Mouse (Mus musculus) left cerebral cortex, postnatal 25 days (tissue): ENCODE measurements around the gene Gprc5d. TPM values are rescaled to one million over a fixed set of nuclear protein-coding genes. Genes with fewer than 3 reads are reported as not detected.
A peak's percentile ranks its signal among the peaks of the same experiment; 100 is the strongest.

Source experiments
- DNase-seq, 2 experiments: peaks; one replicate each; pipeline ENCODE4 v3.0.0; 2022; ENCODE audit warnings: low spot score in 2 of 2, mixed read lengths in 1 of 2
- intact Hi-C: fragments of 180-260 bp; cut with DNase I; formaldehyde crosslinking; loops from one replicate; pipeline ENCODE4 v1.15.1; 2025
- total RNA-seq, 2 experiments: library from RNA; stranded (reverse); gene quantifications; 2 replicates each; pipeline ENCODE4 v1.2.3; 2021

Gprc5d gene
- total RNA-seq, 2 experiments from 2014 or later = not detected

DNA sequence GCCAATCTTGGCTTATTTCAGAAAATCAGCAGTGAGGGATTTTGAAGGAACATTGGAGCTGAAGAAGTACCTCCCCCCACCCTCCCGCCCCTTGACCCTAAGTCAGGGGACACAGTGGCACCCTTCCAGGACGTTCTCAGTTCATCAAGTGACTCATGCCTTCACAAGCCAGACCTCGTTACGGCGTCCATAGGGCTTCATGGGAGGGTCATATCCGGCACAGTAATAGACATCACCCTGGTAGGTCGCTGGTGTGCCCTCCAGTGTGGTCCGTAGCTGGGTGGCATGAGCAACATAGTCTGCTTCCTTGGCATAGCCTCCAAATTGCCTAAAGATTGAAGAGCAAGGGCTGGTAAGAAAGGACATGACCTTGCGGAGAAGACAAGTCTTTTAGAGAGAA lies 19.7 kb upstream of the Gprc5d start:
- no peak for DNase-seq
- intact Hi-C loops = no loop called here

DNA sequence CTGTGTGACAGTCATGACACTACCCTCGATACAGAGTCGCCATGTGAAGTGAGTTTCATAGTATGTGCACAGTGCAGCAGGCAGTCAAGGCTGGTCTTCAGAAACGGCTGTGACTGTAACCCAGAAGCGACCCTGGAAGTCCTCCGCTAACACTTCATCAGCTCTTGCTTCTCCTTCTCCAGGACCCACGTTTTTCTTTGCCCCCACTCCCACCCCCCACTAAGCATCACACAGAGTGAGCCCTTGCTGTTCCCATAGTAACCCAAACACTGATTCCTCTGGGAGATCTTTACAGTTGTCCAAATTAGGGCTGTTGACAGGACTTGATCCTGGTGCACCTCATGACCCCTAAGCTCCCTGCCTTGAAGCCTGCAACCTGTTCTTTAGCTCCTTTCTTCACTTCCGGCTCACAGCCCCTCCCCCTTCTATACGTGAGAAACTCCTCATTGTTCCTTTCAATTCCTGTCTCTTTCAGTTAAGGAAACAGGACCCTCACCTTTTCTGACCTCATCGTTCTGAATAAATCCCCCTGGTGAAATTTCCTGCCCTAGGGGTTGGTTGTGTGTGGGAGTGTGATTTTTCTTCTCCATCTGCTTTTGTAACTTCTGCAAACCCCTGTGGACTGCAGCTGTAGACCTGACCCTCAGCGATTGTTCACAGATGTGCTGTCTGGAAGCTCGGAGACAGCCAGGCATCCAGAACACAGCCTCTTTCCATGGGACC lies 18.5 kb upstream of the Gprc5d start:
- intact Hi-C loops = no loop called here
- DNase-seq = no peak

DNA sequence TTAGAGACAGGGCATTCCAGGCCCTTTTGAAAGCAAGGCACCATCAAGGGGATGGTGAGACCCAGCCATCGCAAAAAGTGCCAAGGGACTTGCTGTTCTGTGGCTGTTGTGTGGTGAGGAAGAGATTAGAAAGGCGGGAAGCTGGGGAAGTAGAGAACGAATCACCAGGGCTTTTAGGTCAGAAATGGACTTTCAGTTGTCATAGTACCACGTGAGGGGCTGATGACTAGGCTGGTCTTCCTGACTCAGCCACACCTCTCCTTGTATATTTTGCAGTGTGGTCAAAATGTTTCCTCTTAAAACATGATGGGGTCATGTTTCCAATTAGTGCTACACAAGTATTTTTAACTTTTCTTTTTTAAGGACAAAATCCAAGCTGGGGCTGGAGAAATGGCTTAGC lies 17.7 kb upstream of the Gprc5d start:
- no peak for DNase-seq
- intact Hi-C loops = no loop called here

DNA sequence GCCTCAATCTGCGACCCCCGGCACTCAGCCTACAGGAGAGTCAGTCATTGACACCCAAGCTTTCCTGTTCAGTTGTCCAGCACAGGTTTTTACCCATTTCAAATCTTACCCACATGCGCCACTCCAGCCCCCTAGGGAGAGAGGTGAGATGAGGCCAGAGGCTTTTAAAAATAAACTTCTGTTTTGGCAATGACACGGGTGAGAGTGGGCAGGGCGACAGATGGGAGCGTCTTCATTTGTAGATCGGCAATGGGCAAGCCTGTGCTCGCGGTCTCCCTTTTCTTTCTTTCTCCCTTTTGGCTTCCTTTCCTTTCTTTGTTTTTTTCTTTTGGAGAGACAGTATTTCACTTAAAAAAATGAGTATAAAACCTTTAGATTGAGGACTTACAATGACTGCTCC lies 15.4 kb upstream of the Gprc5d start:
- peak in 1 of 2 experiments; percentile 79 for DNase-seq
- intact Hi-C loops = no loop called here

DNA sequence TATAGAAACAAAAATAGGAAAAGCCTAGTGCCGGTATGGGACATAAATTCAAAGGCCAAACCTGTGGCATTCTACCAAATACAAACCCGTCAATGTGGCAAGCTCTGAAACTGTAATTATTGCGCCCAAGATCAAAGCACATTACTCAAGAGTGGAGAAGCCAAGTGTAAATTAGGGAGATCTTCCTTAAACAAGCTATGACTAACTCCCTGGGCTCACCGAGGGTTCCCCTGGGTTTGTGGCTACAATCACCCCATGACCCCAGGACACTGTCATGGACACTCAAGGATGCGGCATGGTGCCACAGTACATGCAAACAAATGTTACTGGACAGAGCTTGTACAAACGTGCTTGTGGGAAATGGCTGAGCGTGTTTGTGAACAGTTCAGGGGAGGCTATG lies 15.0 kb upstream of the Gprc5d start:
- DNase-seq = no peak
- intact Hi-C loops = no loop called here

DNA sequence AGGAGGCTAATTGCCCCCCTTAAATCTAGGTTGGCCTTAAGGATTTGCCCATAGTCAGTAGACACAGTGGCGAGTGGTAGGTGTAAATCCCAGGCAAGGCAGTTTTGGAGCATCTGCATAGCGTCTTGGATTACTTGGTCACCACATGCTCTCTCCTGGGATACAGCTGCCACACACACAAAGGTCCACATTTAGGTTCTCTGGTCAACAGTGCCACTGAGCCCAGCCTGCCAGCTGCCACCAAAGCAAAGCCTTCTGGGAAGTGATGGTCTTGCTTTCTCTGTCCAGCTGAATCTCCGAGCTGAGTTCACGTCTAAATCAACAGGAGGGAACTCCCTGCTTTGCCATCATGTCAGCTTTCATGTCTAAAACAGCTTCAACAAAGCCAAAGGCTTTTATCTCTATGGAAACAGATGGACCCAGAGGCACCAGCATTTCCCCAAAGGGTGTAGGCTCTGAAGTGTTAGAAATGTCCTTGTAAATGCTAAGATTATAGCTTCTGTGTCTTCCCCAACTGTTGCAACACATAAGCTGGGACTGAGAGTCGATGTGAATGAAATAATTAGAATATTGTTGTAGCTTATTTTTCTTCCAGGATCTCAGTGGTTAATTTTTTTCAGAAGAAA lies 6.8 kb upstream of the Gprc5d start:
- intact Hi-C loops = no loop called here
- no peak for DNase-seq

DNA sequence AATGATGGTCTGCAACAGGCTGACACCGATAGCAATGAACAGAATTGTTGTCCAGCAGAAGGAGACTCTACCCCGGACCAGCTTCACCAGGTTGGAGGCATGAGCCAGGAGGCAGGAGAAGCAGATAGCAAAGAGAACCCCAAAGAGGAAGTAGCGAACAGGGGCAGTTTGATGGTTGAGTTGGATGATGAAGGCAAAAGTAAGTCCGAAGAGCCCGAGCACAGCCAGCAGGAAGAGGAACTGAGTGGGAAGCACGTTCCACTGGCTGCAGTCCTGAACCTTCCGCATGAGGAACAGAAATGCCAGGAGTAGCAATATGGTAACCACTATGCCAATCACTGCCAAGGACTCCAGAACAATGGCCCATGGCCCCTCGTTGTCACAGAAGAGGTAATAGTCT lies 1.6 kb downstream of the Gprc5d start:
- intact Hi-C loops = no loop called here
- DNase-seq = no peak

DNA sequence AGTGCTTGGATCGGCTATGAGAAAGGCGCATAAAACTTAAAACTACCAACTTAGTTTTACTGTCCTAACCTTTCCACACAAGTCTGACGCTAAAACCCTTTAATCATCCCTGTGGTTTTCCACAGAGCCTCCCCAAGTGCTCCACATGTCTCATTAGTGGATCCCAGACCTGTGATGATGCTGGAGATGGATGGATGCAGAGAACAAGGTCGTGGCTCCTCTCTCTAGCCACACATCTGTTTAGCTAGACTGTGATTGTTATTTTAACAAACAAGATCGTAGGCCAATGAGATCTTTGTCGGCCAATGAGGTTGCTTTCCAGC lies 5.0 kb downstream of the Gprc5d start:
- intact Hi-C loops = no loop called here
- DNase-seq = no peak

DNA sequence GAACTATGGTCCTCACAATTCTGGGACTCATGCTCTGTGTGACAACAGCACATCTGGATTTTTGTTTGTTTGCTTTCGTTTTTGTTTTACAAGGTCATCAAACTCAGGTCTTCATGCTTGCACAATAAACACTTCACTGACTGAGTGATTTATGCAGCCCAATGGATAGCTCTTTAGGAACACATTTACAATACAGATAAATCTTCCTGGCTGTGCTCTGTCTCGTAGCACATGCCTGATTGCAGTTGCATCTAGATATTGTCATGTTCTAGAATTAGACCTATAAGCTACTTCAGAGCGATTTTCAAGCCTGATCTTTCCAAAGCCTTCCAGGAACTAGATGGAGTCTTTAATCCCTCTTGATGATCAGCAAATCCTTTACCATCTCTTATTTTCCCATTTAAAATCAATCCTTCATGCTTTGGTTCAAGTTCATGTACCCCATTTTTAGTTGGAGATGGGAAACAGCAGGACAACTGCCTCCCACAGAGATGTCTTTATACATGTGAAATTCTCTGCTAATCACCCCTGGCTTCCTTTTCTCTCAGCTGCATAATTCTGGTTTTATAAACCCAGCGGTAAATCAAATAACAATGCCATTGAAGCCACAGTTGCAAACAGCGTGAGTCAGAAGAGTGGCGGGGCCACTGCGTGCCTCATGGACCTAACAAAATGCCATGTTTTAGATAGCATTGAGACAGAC lies 5.5 kb downstream of the Gprc5d start:
- no peak for DNase-seq
- intact Hi-C loops = no loop called here

DNA sequence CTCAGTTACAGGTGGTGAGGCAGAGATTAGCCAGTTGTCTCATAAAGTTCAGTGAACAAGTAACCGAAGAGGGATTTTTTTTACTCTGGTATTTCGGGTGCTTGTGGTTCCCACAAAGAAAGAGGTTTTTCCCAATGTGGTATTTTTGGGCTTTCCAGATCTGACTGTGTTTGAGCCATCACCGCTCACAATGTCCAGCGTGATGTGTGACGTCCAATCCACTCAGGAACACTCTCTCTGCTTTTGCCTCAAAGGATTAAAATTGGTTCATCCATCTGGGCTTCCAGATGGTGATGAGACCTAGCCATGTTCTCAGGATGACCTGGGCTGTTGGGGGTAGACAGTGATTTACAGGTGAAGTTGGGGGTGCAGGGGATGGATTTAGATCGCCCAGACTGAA lies 11.1 kb downstream of the Gprc5d start:
- intact Hi-C loops = no loop called here
- DNase-seq = peak in 1 of 2 experiments; percentile 75

DNA sequence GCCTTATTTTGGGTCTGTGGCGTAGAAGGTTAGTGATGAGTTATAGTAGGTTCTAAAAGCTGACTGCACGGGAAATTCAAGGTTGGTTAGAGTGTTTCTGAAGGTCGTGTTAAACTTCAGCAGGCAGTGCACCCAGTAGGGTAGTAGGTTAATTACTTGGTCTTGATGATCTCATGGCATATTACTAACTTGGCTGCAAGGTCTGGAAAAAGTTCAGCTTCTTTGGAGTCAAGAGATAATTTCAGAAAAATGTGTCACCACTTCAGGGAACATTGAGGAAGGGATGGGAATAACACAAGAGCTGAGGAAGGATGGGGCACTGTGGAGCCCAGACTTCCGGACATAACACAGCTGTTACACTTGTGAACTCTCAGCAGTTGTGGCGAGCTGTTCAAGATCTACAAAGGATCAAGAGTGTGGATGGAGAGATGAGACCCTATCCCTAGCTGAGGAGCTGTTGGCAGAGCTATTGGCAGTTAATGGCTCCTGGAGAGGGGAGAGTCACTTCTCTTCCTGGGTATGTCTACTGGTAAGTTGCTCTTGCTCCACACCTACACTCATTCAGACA lies 15.3 kb downstream of the Gprc5d start:
- DNase-seq = no peak
- intact Hi-C loops = no loop called here

DNA sequence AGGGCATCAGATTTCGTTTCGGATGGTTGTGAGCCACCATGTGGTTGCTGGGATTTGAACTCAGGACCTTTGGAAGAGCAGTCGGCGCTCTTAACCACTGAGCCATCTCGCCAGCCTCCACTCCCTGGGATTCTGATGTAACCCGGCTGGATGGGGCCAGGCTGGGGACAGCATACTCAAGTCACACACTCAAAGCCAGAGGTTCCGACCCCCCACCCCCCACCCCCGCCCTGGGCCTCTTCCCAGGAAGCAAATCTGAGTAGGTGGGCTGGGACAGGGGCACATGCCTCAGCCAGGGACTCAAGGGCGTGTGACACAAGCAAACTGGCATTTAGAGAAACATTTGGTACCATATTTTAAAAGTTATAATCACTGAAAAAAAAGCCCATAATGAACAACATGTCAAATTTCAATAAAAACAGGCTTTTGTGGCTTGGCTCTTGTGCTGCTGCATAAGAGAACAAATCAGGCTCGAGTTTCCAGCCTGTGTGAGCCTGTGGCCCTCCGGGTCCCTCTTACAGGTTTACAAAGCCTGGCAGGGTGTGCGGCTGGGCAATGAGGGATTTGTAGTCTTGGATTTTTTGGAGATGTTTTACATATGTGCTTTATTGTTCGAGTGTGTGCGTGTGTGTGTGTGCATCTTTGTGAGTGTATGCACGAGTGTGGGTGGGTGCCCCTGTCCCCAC lies 17.2 kb downstream of the Gprc5d start:
- intact Hi-C loops = no loop called here

DNA sequence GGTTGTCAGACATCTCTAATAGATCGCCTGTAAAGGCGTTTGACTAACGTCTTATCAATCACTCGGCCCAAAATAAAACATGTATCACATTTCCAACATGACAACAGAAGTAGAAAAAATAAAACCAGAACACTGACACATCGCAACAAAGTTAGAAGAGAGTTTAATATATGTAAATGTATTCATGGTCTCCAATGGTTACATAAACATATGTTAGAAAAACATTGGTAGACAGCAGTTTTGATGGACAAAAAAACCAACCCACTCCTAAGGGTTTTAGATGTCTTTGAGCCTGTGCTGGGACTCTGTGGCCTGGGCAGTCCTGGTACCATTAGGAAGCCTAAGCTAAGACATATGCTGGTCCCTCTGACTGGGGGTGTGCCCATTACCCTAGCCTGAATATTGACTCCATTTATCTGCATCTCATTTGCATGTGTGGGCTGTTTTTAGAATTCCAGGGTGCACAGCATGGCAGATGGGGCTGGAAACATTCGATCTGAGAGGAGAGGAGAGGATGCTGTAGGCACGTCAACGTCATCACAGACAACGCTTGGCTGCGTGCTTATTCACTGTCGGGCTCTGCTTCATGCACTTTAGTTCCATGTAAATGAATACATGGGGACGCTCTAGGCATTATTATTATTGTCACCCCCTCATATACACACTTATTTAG lies 25.1 kb downstream of the Gprc5d start:
- DNase-seq = peak; percentile 56 to 90
- intact Hi-C loops = loop anchor here (5.0 kb wide), 2 partner anchors 139 to 294 kb away; no protein-coding TSS in a partner anchor

More for the DNA sequence above, 17.2 kb downstream of the Gprc5d start:
- no peak for DNase-seq

DNA sequence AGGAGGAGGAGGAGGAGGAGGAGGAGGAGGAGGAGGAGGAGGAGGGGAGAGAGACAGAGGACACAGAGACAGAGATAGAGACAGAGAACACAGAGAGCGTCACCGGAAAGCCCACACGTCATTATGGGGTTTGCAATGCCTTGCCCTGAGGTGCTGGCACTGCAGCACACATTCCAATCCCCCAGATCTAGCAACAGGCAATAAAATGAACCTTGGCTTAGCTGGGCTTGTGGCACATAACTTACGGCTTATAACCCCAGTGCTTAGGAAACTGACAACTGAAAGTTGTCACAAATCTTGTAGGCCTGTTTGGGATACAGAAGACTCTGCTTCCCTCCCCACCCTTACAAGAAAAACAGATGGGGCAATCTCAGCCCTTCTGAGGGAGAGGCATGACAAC lies 27.4 kb downstream of the Gprc5d start:
- intact Hi-C loops = loop anchor here (5.0 kb wide), 2 partner anchors 142 to 297 kb away; no protein-coding TSS in a partner anchor
- DNase-seq = no peak

DNA sequence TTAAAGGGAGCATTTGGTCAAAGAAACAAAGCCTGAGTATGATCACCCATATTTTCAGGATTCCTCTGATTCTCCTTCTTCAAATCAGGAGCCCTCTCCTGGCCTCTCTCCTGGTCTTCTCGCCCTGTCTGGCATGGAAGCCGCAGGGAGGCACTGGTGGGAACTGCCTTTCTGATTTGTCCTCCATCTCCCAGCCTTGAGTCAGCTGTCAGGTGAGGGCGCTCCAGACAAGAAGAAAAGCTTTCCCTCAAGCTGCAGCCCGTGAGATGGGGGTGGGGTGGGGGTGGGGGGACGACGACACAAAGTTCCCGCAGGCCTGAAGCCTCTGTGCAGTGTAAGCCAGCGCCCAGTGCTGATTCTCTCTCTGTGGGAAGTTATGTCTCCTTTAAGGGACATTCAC lies 28.3 kb downstream of the Gprc5d start:
- peak; percentile 27 to 63 for DNase-seq
- intact Hi-C loops = loop anchor here (5.0 kb wide), 4 partner anchors 143 to 298 kb away; no protein-coding TSS in a partner anchor

DNA sequence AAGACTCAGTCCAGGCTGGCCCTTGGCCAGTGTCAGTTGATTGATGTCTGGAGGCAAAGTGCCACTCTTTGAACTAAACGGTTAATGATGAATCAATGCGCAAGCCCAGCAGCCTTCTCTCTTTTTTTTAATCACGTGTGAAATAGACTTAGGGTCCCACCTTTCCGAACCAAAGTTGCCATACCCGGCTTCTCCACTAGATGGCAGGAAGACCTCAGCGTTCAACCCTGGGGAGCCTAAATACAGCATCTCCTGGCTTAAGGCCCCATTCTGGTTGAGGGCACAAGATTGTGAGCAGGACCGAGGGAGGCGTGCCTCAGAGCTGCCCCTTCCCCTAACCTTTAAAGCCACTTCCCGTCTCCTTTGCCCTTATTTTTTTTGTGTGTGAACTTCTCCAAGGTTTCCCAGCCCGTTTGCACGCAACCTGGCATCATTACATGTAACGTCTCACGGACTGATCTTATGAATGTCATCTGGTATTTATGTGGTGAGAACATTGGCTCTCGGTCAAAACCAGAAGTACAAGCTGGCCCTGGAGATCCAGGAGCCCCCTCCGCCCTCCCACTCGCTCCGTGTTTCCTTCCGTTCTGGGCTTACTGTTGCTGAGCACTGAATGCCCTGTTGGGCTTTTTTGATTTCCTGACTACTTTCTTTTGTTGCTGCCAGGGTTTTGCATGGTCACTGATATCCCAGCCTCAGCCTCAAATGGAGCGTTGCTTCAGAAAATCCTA lies 30.2 kb downstream of the Gprc5d start:
- intact Hi-C loops = loop anchor here (1.0 to 5.0 kb wide), 3 partner anchors 56 to 289 kb away; no protein-coding TSS in a partner anchor
- peak; percentile 83 to 86 for DNase-seq

DNA sequence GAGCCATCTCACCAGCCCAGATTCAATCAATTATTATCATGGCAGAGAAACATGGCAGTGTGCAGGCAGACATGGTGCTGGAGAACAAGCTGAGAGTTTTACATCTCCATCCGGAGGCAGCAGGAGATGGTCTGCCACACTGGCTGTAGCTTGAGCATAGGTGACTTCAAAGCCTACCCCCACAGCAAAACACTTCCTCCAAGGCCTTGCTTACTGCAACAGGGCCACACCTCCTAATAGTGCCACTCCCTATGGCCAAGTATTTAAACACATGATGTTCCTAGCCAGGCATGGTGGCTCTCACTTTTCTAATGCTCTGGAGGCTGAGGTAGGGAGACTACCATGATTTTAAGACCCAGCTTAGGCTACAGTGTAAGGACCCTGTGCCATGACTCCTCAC lies 32.4 kb downstream of the Gprc5d start:
- intact Hi-C loops = loop anchor here (5.0 kb wide), 2 partner anchors 162 to 292 kb away; no protein-coding TSS in a partner anchor
- no peak for DNase-seq

DNA sequence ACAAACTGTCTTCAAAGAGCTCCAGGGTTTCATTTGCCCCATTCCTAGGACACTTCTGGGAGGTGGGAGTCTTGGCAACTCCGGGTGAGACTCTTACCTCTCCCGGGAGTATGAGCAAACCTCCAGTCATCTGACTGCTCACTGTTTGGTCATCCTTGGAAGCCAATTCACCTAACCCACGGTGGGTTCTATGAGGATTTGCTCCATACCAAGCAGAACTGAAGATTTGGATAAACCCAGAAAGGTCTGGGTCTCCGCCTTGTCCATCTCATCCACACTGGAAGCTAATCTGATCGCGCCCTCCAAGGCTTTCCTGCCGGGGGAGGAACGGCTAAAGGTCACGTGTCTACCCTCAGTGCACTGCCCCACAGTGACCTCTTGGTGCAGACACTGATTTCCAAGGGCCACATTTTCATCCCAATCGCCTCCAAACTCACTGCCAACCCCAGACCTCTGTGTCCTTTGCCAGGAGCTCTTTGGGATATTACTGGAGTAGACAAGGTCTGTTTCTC lies 34.0 kb downstream of the Gprc5d start:
- intact Hi-C loops = no loop called here
- DNase-seq = no peak
